Mouse (Mus musculus) ES-CJ7 (cell line): ENCODE data around the gene Apoh.

Source experiments
- DNase-seq: peaks from one replicate; pipeline ENCODE4 v3.0.0; 2011; ENCODE audit warnings: low read depth, low spot score

Gene Apoh

GRCm38 (mm10) chr11:108382664-108383063, 39.5 kb downstream of the Apoh start:
- DNase-seq: no peak

DNA sequence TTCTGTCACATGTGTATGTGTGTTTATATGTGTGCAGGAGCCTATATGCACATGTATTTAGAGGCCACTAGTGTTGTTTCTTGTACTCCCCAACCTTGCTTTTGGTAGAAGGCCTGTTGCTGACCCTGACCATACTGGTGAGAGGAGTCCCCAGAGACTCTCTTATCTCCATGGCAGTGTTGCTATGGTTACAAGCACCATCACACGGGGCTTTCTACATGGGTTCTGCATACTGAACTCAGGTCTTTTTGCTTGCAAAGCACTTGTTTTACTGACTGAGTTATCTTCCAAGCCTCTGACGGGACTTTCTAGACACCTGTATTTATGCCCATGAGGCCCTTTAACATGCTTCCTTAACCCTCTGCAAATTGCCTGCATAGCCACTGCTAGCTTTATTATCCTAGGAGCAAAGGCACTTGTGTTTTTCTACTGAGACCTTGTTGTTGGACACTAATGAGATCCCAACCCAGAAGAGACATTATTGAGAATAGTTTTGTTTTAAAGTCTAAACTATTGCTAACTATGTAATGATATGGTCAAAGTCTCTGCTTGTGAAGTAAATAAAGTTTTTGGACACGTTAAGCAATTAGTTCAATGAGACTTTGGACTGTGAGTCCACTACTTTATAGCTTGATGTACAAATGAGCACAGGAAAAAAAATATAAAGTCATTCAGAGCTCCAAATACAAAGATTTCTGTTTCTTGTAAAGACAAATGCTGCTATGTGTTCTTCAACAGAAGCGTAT, 41.9 kb downstream of the Apoh start:
- no peak for DNase-seq

GRCm38 (mm10) chr11:108385666-108386024, 42.5 kb downstream of the Apoh start:
- DNase-seq: no peak

GRCm38 (mm10) chr11:108395061-108395460, 51.9 kb downstream of the Apoh start:
- no peak for DNase-seq

DNA sequence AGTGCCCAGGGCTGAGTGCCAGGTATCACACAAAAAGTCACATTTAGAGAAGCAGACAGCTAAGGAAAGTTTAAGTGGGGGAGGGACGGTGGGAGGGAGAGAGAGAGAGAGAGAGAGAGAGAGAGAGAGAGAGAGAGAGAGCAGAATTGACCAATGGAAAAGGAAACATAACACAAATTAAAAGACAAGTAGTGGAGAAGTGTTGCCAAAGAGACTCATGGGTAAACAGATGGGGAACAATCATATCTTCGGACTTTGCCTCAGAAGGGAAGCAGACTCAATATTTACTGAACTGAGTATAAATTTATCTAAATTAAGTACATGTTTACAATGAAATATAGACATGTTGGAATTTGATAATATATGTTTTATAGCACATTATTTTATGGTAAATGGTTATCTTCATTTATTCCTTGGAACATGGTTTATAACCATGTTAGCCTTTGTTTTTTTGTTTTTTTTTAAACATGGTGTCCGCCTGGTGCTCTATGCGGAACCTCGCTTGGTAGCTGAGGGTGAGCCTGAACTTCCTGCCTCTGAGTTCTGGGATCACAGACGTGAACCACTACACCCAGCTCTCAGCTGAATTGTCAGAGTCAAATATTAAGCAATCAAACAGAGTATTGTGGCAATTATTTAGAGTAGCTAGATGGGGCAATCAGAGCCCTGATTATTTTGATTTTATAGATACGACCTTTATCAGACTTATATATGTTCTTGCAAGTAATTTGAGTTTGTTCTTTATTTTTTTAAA, 53.1 kb downstream of the Apoh start:
- DNase-seq: no peak

DNA sequence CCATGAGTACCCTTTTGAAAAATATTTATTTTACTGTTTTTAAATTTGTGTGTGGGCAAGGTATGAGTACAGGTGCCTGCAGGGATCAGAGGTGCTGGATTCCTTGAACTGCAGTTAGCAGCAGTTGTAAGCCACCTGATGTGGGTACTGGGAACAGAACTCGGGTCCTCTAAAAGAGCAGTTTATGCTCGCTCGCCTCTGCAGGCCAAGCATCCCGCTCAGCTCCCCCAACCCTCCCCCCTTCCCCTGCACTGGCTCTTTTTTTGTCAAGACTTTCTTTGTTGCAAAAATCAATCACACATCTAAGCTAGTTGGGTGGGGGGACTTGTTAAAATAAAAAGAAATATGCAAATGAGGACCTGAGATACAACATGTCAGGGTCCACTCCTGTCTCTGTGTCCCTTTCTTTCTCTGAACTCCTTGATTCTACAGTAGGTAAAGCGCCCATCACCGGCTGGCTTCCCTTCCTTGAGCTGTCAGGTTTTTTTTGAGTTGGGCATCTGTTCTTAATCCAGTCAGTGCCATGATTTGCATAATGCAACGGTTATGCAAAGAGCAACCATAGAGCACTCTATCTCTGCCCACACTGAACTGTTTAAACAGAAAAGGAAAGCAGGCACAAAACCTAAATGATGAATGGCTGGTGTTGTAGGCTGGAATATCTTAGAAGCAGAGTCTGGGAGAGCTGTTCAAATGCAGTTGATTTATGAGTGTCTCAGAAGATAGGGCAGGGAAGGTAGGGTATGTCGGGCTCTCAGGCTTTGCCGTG, 66.9 kb downstream of the Apoh start:
- DNase-seq: no peak

DNA sequence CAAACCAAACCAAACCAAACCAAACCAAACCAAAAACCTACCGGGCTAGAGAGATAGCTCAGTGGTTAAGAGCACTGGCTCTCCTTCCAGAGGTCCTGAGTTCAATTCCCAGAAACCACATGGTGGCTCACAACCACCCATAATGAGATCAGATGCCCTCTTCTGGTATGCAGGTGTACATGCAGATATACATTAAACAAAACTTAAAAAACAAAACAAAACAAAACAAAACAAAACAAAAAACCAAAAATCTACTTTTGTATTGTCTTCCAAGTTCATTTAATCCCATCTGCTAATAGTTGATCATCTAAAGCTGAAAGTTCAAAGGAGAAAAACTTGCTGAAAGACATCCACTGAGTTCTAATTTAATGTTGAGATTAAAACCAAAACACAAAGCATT, 73.2 kb downstream of the Apoh start:
- DNase-seq: no peak

DNA sequence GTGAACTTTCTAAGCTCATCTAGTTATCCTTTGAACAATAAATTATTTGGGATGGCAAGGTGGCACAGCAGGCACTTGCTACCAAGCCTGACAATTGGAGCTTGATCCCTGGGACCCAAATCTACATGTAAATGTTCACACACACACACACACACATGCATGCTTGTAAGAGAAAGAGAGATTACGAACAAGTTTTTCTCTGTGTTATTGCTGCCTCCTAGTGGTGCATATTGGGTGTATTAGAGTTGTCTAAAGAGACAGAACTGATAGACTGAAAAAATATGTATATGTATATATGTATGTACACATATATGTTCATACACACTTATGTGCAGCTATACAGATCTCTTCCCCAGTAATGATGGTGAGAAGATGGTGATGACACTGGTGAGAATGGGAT, 75.4 kb downstream of the Apoh start:
- DNase-seq: peak; percentile 37

DNA sequence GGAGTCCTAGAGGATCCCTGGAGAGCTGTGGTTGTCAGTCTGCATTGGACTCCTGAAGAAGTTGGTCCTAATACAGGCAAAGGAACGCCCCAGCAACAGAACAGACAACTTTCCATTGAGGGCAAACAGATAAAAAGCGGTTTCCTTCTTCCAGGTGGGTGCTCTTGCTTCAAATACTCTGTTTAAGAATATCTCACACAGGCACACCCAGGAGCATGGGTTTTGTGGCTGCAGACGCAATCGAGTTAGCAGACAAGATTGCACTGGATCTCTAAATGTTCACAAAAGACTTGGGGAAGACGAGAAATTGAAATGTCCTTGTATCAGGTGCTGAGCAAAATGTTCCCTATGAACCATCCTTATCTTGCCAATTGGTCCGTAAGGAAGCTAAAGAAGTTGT, 76.1 kb downstream of the Apoh start:
- no peak for DNase-seq

GRCm38 (mm10) chr11:108420751-108421150, 77.6 kb downstream of the Apoh start:
- peak; percentile 67 for DNase-seq

- no peak for DNase-seq
Measured at GRCm38 (mm10) chr11:108423221-108423620, 80.1 kb downstream of the Apoh start.

GRCm38 (mm10) chr11:108424111-108424510, 81.0 kb downstream of the Apoh start:
- peak; percentile 90 for DNase-seq

DNA sequence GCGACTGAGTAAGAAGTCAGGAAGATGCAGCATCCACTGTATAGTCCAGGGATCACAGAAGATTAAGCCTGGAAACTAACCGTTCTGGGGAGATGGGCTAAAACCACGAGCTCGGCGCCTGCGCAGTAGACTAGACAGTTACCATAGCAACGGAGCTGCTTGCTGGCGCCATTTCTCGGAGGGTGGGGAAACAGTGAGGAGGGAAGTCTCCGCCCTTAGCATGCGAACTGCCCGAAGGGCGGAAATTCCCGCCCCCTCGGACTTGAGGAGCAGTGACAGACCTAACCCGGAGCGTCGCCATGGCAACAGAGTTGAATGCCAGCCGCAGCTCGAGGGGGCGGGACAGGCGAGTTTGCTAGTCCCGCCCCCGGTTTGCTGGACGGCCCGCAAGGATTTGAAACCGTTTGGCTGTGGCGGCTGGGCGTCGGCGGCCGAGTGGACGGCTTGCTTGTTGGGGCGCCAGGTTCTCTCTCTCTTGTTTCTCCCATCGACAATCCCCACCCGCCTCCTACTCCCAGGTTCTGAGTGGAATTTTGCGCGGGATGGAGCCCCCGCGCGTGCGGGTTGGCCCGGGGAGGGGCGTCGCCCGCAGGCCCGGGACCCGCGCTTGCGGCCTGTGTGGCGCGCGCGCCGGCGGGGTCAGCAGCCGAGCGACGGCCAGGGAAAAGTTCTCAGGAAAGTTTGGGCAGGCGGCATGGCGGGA, 81.9 kb downstream of the Apoh start, which contains the start of gene Cep112:
Cep112 (plus strand) TSS at position 304 of the 703 bp plus-strand sequence.
- DNase-seq: peak; percentile 100

DNA sequence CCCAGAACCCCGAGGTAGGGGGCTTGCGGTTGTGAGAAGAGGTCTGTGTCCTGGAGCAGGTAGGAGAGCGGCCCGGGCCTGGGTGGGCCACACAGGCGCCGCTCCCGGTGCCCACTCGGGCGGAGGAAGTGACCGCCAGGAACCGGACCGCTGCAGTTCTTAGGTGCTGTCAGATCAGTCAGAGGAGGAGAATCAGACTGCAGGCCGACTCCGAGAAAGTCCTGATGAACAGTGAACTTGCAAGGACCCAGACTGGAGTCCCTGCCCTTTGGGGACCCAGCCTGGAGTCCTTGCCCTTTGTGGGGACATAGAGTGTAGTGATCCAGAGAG, 82.4 kb downstream of the Apoh start:
- peak; percentile 26 for DNase-seq

DNA sequence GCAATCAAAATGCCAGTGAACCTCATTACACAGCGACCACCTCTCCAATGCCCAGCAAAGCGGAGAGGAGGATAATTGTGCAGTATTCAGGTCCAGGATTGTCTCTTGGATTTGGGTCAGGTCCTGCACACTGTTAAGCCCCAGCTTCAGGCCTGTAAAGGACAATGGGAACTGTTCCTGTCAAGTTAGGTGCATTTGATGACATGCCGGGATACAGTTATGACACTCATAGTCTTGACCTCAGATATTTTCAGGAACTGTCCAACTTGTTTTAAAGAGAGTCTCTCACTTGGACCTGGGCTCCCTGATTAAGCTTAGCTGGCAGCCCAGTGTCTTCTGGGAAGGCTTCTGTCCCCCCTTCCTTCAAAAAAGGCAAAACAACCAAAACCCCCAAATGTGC, 82.9 kb downstream of the Apoh start:
- no peak for DNase-seq

GRCm38 (mm10) chr11:108427191-108427590, 84.0 kb downstream of the Apoh start:
- no peak for DNase-seq

GRCm38 (mm10) chr11:108429076-108429475, 85.9 kb downstream of the Apoh start:
- no peak for DNase-seq

DNA sequence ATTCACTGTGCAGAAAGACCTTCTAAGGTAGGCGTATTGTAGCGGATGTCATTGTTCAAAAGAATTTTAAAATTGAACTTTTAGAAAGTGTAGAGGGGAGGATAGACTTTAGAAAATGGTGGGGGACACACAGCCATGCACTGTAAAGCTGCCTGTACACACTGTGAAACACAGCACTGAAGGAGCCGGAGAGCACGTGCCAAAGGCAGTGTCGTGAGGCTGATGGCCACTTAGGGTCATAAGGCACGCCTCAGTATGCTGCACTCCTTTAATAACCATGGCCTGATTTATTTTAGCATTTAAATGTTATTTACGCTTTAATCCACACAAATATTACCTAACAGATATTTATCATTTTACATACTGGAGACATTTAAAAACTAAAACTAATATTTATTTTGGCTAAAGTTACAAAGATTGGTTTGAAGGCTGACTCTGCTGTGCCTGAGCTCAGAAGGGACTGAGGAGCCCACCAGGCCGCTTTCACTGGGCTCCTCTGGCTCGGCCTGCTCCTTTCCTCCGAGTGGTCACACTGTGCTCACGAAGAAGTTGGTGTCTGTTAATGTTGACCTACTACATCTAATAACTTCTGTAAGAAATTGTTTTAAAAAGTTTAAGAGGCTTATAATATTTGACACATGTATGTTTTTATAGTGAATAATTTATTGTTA, 100.9 kb downstream of the Apoh start:
- no peak for DNase-seq

DNA sequence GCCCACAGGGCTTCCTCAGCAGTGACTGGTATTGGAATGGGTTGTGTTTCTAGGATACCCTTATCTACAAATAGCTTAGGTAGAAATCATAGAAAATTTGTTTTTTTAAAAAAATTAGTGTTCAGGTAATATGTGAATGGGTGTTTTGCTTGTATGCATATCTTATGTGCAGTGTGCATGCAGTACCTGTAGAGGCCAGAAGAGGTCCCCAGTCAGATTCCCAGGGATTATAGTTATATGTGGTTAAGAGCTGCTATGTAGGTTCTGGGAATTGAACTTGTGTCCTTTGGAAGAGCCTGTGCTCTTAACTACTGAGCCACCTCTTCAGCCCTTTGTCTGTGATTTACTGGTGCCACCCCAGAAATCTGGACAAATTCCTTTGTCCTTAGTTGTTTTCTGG, 104.0 kb downstream of the Apoh start:
- peak; percentile 41 for DNase-seq

- peak; percentile 46 for DNase-seq
Measured at GRCm38 (mm10) chr11:108449811-108450210, 106.7 kb downstream of the Apoh start.

GRCm38 (mm10) chr11:108459599-108459998, 116.4 kb downstream of the Apoh start:
- no peak for DNase-seq
